Mouse (Mus musculus) testis, adult 2 months (tissue): ENCODE measurements at regions not wholly inside any gene's neighbourhood (a gene's known extent, or its start where the extent isn't known, plus 50 kb on each side); places are given as distances from the start of the nearest gene placed in this dataset.

Source experiments
- CTCF ChIP-seq: fragments of 200-500 bp; IDR thresholded peaks from 2 replicates; pipeline ENCODE4 v1.5.1; 2012; ENCODE audit warnings: low read depth, mild to moderate bottlenecking, inconsistent platforms, low read length, moderate library complexity; ENCODE audit not compliant: control insufficient read depth, insufficient read depth, insufficient replicate concordance
- POLR2A ChIP-seq: fragments of 200-500 bp; IDR thresholded peaks from 2 replicates; pipeline ENCODE4 v1.6.1; 2012; ENCODE audit warnings: low read depth, mild to moderate bottlenecking, inconsistent platforms, low read length, moderate library complexity; ENCODE audit not compliant: control insufficient read depth

DNA sequence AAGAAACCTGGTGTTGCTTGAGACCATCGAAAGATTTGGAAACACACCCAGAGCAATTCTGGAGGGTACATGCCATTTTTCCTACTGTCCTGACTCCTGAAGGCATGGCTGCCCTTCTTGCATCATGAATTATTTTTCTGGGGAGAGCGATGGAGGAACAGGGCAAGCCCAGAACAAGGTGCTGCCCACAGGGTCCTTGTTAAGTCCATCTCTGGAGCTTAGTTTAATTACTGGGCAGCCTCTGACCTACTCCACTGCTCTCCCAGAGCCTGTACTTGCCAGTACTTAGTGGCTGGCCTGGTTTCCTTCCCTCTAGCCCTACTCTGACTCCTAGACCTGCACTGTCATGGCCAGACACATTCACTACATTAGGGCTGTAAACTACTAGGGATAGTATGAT lies 174.9 kb upstream of the Mctp2 start:
- no peak for TF ChIP-seq CTCF
- TF ChIP-seq POLR2A: no peak
